Mouse (Mus musculus) neural tube, embryonic 14.5 days (tissue): ENCODE measurements around the gene Rprd1b. TPM values are rescaled to one million over a fixed set of nuclear protein-coding genes. Genes with fewer than 3 reads are reported as not detected.
A peak's percentile ranks its signal among the peaks of the same experiment; 100 is the strongest.

ENCODE experiments used
- ATAC-seq: fragments of 200-750 bp; cut with Nextera tagmentation; 2 replicates; pipeline ENCODE4 v1.8.0; 2017; ENCODE audit warnings: low read depth, mild to moderate bottlenecking, moderate TSS enrichment, moderate library complexity
- H3K27ac ChIP-seq: fragments of 300-500 bp; sonication (generic); 2 replicates; pipeline ENCODE4 v1.5.1; 2014; ENCODE audit warnings: low read depth, mild to moderate bottlenecking, control low read depth, low read length, moderate library complexity, mixed read lengths
- H3K27me3 ChIP-seq: fragments of 300-500 bp; sonication (generic); 2 replicates; pipeline ENCODE4 v1.6.1; 2014; ENCODE audit warnings: low read length; ENCODE audit not compliant: control insufficient read depth, insufficient read depth
- H3K36me3 ChIP-seq: fragments of 300-500 bp; sonication (generic); 2 replicates; pipeline ENCODE4 v1.6.1; 2014; ENCODE audit warnings: low read length, mixed read lengths; ENCODE audit not compliant: control insufficient read depth, insufficient read depth
- H3K4me1 ChIP-seq: fragments of 300-500 bp; sonication (generic); 2 replicates; pipeline ENCODE4 v1.6.1; 2014; ENCODE audit warnings: low read length; ENCODE audit not compliant: control insufficient read depth, insufficient read depth
- H3K4me2 ChIP-seq: fragments of 300-500 bp; sonication (generic); 2 replicates; pipeline ENCODE4 v1.6.1; 2014; ENCODE audit warnings: mild to moderate bottlenecking, low read depth, low read length, control low read depth
- H3K4me3 ChIP-seq: fragments of 300-500 bp; sonication (generic); 2 replicates; pipeline ENCODE4 v1.5.1; 2014; ENCODE audit warnings: low read depth, low read length, control low read depth, mixed read lengths
- H3K9ac ChIP-seq: fragments of 300-500 bp; sonication (generic); replicated peaks from 2 replicates; pipeline ENCODE4 v1.6.1; 2014; ENCODE audit warnings: low read depth, mild to moderate bottlenecking, control low read depth, low read length, mixed read lengths
- H3K9me3 ChIP-seq: fragments of 300-500 bp; sonication (generic); 2 replicates; pipeline ENCODE4 v1.6.1; 2016; ENCODE audit warnings: low read length; ENCODE audit not compliant: control insufficient read depth
- whole genome bisulfite sequencing: fragments of 180-500 bp; shearing (Covaris S2); extraction: QIAGEN DNeasy Blood & Tissue Kit; methylation state at CpG from one replicate; pipeline ENCODE4 v1.1.7; 2014; 5-methylcytosine and 5-hydroxymethylcytosine counted together
- polyA plus RNA-seq: library from polyadenylated mRNA; unstranded; fragments of >200 nt; fragmentation: Nextera tagmentation; extraction: Ambion mirVana; gene quantifications from 2 replicates; pipeline ENCODE4 v1.2.1, GENCODE M21; 2014

The Rprd1b gene
- polyA plus RNA-seq, 1 experiment from 2014 or later = 38.6 TPM

DNA sequence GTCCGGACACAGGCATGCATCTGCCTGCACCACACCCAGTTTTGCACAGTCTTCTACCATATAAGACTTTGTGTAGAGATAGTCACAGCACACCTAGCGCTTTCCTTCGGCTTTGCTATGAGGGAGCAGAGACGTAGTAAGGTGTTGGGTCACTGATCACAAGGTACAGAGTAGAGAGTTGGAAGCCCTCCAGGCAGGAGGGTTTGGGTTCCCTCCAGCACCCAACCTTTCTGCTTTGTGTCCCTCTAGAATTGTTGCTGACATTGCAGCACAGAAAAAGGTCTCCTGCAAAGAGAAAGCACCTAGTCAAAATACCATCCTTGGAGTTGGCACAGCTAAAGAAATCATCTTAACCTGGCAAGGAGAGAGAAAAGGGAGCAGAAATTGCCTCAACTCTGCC is 35.8 kb upstream of the Rprd1b start:
- peaks cover 3% of the 10 kb centered on the region; the same call in 1 of the 2 replicates for H3K36me3 ChIP-seq
- peaks cover 23% of the 10 kb centered on the region; the same call in 1 of the 2 replicates for H3K4me1 ChIP-seq
- no peak overlapping the region for H3K9ac ChIP-seq
- WGBS = 95% methylated on average over 4 of the region's 4 CpGs
- H3K9me3 ChIP-seq = no peaks in the 10 kb centered on the region
- H3K4me3 ChIP-seq = no peak overlapping the region
- peak overlapping the region; percentile 45; the same call in 1 of the 2 replicates for H3K27ac ChIP-seq
- ATAC-seq = no peak
- no peaks in the 10 kb centered on the region for H3K27me3 ChIP-seq
- no peak overlapping the region for H3K4me2 ChIP-seq

DNA sequence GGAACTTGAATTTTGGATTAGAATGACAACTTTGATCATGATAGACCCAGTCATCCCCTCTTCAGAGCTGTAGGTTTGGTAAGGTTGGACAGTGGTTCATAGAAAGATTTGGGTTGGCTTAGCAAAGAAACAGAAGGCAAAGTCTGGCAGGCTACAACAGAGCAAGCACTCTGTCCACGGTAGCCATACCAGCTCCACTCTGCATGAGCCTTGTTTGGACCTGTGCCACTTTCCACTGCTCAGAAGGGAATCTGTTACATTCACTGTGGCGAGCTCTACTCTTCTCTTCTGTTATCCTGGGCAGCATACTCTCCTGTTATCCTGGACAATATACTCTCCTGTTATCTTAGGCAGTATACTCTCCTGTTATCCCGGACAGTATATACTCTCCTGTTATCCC is 29.5 kb upstream of the Rprd1b start:
- ATAC-seq = no peak
- H3K9ac ChIP-seq = no peak overlapping the region
- H3K4me1 ChIP-seq = peaks cover 5% of the 10 kb centered on the region; the same call in 1 of the 2 replicates
- H3K27me3 ChIP-seq = no peaks in the 10 kb centered on the region
- H3K27ac ChIP-seq = no peak overlapping the region
- H3K9me3 ChIP-seq = no peaks in the 10 kb centered on the region
- no peaks in the 10 kb centered on the region for H3K36me3 ChIP-seq
- no peak overlapping the region for H3K4me2 ChIP-seq
- WGBS = 74% methylated on average over 3 of the region's 3 CpGs
- no peak overlapping the region for H3K4me3 ChIP-seq

DNA sequence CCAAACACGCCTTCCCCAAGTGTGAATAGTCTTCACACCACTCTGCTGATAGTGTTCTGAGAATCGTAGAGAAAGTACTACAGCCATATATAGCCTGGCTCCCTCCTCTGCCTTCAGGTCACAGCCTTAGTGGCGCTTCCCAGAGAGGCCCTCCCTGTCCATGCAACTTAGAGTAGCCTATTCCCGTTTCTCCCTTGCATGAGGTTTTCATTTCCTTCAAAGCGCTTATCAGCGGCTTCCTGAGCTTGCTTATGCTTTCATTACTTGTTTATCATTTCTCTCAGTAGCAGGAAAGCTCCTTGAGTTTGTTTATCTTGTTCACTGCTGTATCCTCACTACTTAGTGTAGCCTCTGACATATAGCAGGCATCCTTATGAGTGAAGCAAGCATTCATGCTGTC is 23.7 kb upstream of the Rprd1b start:
- H3K4me3 ChIP-seq = no peak overlapping the region
- H3K27ac ChIP-seq = no peak overlapping the region
- H3K4me1 ChIP-seq = no peaks in the 10 kb centered on the region
- H3K36me3 ChIP-seq = no peaks in the 10 kb centered on the region
- 90% methylated on average over 6 of the region's 6 CpGs for WGBS
- H3K27me3 ChIP-seq = no peaks in the 10 kb centered on the region
- no peak for ATAC-seq
- H3K9me3 ChIP-seq = no peaks in the 10 kb centered on the region
- no peak overlapping the region for H3K9ac ChIP-seq
- H3K4me2 ChIP-seq = no peak overlapping the region

DNA sequence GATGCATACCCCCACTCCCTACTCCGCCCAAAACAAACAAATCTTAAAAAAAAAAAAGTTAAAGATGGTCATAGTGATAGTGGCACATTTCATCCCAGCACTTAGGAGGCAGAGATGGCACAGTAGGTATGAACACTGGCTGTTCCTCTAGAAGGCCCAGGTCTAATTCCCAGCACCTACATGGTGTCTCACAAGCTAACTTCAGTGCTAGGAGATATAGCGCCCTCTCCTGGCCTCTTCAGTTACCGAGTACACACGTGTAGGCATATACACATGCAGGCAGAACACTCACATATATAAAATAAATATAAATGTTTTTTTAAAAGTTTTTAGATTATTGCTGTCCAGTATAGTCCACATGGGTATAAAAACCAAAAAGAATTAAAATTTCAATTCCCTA is 22.7 kb upstream of the Rprd1b start:
- no peaks in the 10 kb centered on the region for H3K9me3 ChIP-seq
- no peak overlapping the region for H3K4me2 ChIP-seq
- H3K36me3 ChIP-seq = no peaks in the 10 kb centered on the region
- H3K4me1 ChIP-seq = no peaks in the 10 kb centered on the region
- no peak for ATAC-seq
- no peak overlapping the region for H3K9ac ChIP-seq
- WGBS = 97% methylated on average over 4 of the region's 4 CpGs
- H3K4me3 ChIP-seq = no peak overlapping the region
- H3K27me3 ChIP-seq = no peaks in the 10 kb centered on the region
- H3K27ac ChIP-seq = no peak overlapping the region

DNA sequence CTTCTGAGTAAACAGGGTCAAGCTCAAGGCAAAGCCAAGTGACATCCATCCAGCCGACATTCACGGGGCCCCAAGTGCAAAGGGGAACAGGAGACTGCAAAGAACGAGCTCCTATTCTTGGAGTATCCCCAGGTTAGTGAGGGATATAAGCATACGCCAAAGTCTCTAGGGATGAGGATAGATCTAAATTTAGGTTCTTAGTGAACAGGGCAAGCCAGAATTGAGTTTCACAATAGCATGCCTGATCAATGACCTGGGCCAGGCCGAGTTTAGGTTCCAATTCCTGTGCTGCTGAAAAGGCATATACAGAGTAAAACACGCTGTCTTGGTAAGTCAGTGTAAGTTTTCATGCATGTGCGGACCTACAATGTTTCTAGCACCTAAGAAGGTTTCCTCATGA is 18.9 kb upstream of the Rprd1b start:
- 83% methylated on average over 7 of the region's 7 CpGs for WGBS
- H3K36me3 ChIP-seq = no peaks in the 10 kb centered on the region
- no peak overlapping the region for H3K9ac ChIP-seq
- no peaks in the 10 kb centered on the region for H3K9me3 ChIP-seq
- no peak overlapping the region for H3K27ac ChIP-seq
- ATAC-seq = no peak
- no peak overlapping the region for H3K4me2 ChIP-seq
- no peaks in the 10 kb centered on the region for H3K4me1 ChIP-seq
- H3K4me3 ChIP-seq = no peak overlapping the region
- H3K27me3 ChIP-seq = no peaks in the 10 kb centered on the region

DNA sequence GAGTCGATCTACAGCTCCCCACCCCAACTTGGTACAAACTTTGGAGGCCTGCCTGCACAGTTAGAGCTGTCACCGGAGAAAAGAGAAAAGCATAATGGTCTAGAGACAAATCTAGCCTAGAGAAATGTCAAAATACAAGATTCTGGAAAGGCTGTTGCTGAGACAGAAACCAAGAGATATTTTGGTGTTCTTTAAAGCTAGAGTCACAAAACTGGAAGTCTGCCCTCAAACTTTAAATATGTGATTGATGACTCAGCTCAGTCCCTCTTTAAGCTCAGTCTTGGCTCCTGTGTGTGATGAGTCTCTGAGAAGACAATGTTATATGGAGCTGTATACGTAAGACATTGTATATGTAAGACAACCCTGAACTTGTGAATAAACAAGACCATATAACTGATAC is 15.7 kb upstream of the Rprd1b start:
- Histone ChIP-seq H3K4me3 (no peak overlapping the region), H3K27me3 (no peaks in the 10 kb centered on the region), H3K36me3 (no peaks in the 10 kb centered on the region), H3K9ac (no peak overlapping the region), H3K27ac (no peak overlapping the region), H3K9me3 (no peaks in the 10 kb centered on the region), H3K4me1 (no peaks in the 10 kb centered on the region), H3K4me2 (no peak overlapping the region)
- no peak for ATAC-seq
- 91% methylated on average over 3 of the region's 3 CpGs for WGBS

DNA sequence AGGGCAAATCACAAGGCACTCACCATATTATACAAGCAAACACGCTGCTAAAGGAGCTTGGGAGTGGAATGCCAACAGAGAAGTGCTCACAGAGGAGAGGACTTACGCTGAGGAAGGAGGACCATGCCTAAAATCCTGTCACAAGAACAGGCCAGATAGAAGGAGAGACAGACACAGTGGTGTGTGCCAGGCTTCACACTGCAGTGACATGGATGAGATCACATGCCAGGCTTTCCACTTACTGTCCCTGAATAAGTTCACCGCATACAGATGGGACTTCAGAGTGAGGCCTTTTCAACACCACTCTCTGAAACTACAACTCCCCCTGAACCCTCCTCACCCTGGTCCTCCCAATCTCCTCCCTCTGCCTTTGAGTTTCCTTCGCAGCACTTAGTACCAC is 11.0 kb upstream of the Rprd1b start:
- no peak for ATAC-seq
- Histone ChIP-seq H3K27me3 (no peaks in the 10 kb centered on the region), H3K36me3 (no peaks in the 10 kb centered on the region), H3K27ac (no peak overlapping the region), H3K9ac (no peak overlapping the region), H3K4me2 (no peak overlapping the region), H3K9me3 (no peaks in the 10 kb centered on the region), H3K4me1 (no peaks in the 10 kb centered on the region), H3K4me3 (no peak overlapping the region)
- 93% methylated on average over 4 of the region's 4 CpGs for WGBS

DNA sequence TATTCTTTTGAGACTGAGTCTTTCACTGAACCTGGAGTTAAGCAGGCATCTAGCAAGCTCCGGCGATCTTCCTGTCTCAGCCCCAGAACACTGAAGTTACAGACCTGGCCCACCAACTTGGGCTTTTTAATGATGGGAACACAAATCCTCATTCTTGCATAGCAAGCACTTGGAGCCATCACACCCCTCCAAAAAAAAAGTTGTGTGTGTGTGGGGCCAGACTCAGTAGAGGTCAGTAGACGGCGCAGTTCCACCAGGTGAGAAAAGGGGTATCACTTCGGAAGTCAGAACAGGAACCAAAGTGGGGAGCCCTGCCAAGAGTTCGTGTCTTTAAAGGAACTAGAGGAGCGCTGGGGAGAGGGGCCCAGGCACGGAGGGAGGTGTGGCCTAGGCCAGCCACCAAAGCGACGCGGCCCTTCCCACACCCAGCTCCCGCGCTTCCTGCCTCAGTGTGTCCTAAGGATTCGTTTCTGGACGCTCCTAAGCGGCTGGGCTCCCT is 393 bp upstream of the Rprd1b start:
- Histone ChIP-seq H3K4me3 (peak overlapping the region; percentile 77), H3K9me3 (no peaks in the 10 kb centered on the region), H3K27ac (peak overlapping the region; percentile 89), H3K4me1 (peaks cover 35% of the 10 kb centered on the region), H3K36me3 (no peaks in the 10 kb centered on the region), H3K9ac (peak overlapping the region; percentile 81), H3K4me2 (peak overlapping the region; percentile 80), H3K27me3 (no peaks in the 10 kb centered on the region)
- ATAC-seq = 0 out of 2 replicates have a peak, but pooled peaks have one; percentile 4
- WGBS = 2% methylated on average over 16 of the region's 16 CpGs

DNA sequence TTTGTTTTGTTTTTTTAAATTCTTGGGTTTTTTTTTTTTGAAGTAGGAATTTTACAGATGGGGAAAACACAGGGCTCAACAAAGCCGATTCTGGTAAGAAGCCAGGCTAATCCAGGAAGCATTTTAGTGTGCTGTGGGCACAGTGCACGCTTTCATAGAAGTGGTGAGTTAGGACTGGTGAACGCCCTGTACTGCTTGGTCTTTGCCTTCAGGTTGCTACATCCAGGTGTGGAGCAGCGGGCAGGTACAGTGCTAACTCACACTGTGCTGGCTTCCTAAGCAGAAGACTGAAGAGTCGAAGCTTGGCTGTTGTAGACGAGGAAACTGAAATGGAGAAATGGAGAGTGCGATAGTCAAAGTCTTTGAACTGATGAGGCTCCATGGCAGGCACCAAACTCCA is 1.7 kb downstream of the Rprd1b start:
- Histone ChIP-seq H3K36me3 (no peaks in the 10 kb centered on the region), H3K9me3 (no peaks in the 10 kb centered on the region), H3K27me3 (no peaks in the 10 kb centered on the region), H3K4me2 (peak overlapping the region; percentile 80), H3K27ac (no peak overlapping the region), H3K4me1 (peaks cover 35% of the 10 kb centered on the region), H3K9ac (no peak overlapping the region), H3K4me3 (peak overlapping the region; percentile 77)
- WGBS = 86% methylated on average over 7 of the region's 7 CpGs
- no peak for ATAC-seq
